Mouse (Mus musculus) splenic B cell, adult 2 months (primary cell): ENCODE results near the gene Max.

Experiments
- DNase-seq: peaks from one replicate; pipeline ENCODE4 v3.0.0-alpha.2; 2011; ENCODE audit warnings: low read depth, low spot score
- H3K27me3 ChIP-seq: 2 replicates; pipeline ENCODE4 v1.6.1; 2012; ENCODE audit warnings: mild to moderate bottlenecking, low read length, moderate library complexity, mixed read lengths; ENCODE audit not compliant: control insufficient read depth, poor library complexity, insufficient read depth, severe bottlenecking
- H3K36me3 ChIP-seq: 2 replicates; pipeline ENCODE4 v1.6.1; 2012; ENCODE audit warnings: mild to moderate bottlenecking, low read length, moderate library complexity, mixed read lengths; ENCODE audit not compliant: control insufficient read depth, poor library complexity, insufficient read depth, severe bottlenecking

Gene Max

GRCm38 (mm10) chr12:76961932-76962891 lies at the start of gene Max:
Gene Max, minus strand, starts transcription at chr12:76962201.
- H3K27me3 ChIP-seq: no peaks in the 10 kb centered on the region; the same call in 1 of the 2 replicates
- 0 out of 2 replicates have a peak, but pooled peaks cover 1% of the 10 kb centered on the region for H3K36me3 ChIP-seq
- peak; percentile 98 for DNase-seq

- H3K27me3 ChIP-seq: no peaks in the 10 kb centered on the region
- H3K36me3 ChIP-seq: no peaks in the 10 kb centered on the region
- DNase-seq: no peak
Measured at GRCm38 (mm10) chr12:77011092-77011720, 49.2 kb upstream of the Max start.

GRCm38 (mm10) chr12:77009202-77010030 lies 47.4 kb upstream of the Max start:
- H3K36me3 ChIP-seq: no peaks in the 10 kb centered on the region
- DNase-seq: peak; percentile 31
- no peaks in the 10 kb centered on the region for H3K27me3 ChIP-seq

GRCm38 (mm10) chr12:77004893-77005292 lies 42.9 kb upstream of the Max start:
- no peak for DNase-seq
- Histone ChIP-seq H3K36me3 (no peaks in the 10 kb centered on the region), H3K27me3 (no peaks in the 10 kb centered on the region)

- Histone ChIP-seq H3K27me3 (no peaks in the 10 kb centered on the region; the same call in 1 of the 2 replicates), H3K36me3 (no peaks in the 10 kb centered on the region)
- DNase-seq: no peak
Measured at GRCm38 (mm10) chr12:77002551-77003228, 40.7 kb upstream of the Max start.

GRCm38 (mm10) chr12:77001312-77001711 lies 39.3 kb upstream of the Max start:
- no peaks in the 10 kb centered on the region for H3K36me3 ChIP-seq
- no peaks in the 10 kb centered on the region; the same call in 1 of the 2 replicates for H3K27me3 ChIP-seq
- no peak for DNase-seq

GRCm38 (mm10) chr12:77000705-77001284 lies 38.8 kb upstream of the Max start:
- Histone ChIP-seq H3K27me3 (no peaks in the 10 kb centered on the region; the same call in 1 of the 2 replicates), H3K36me3 (no peaks in the 10 kb centered on the region)
- peak; percentile 13 for DNase-seq

GRCm38 (mm10) chr12:77000096-77000704 lies 38.2 kb upstream of the Max start:
- no peaks in the 10 kb centered on the region for H3K36me3 ChIP-seq
- DNase-seq: peak; percentile 86
- H3K27me3 ChIP-seq: no peaks in the 10 kb centered on the region; the same call in 1 of the 2 replicates

GRCm38 (mm10) chr12:76994766-76995165 lies 32.8 kb upstream of the Max start:
- no peak for DNase-seq
- Histone ChIP-seq H3K27me3 (no peaks in the 10 kb centered on the region; the same call in 1 of the 2 replicates), H3K36me3 (no peaks in the 10 kb centered on the region)

- no peaks in the 10 kb centered on the region; the same call in 1 of the 2 replicates for H3K27me3 ChIP-seq
- H3K36me3 ChIP-seq: no peaks in the 10 kb centered on the region
- DNase-seq: no peak
Measured at GRCm38 (mm10) chr12:76992891-76993529, 31.0 kb upstream of the Max start.

GRCm38 (mm10) chr12:76982818-76983471 lies 20.9 kb upstream of the Max start:
- H3K36me3 ChIP-seq: no peaks in the 10 kb centered on the region
- no peaks in the 10 kb centered on the region for H3K27me3 ChIP-seq
- no peak for DNase-seq

GRCm38 (mm10) chr12:76979530-76979929 lies 17.5 kb upstream of the Max start:
- DNase-seq: no peak
- Histone ChIP-seq H3K27me3 (no peaks in the 10 kb centered on the region), H3K36me3 (no peaks in the 10 kb centered on the region)

GRCm38 (mm10) chr12:76972669-76973068 lies 10.7 kb upstream of the Max start:
- DNase-seq: no peak
- Histone ChIP-seq H3K27me3 (no peaks in the 10 kb centered on the region), H3K36me3 (no peaks in the 10 kb centered on the region)
